Mouse (Mus musculus): ENCODE results near the gene Vsnl1. TPM values are rescaled to one million over a fixed set of nuclear protein-coding genes. Genes with fewer than 3 reads are reported as not detected.
A peak's percentile ranks its signal among the peaks of the same experiment; 100 is the strongest.

The Vsnl1 gene
- polyA plus RNA-seq, 1 experiment from 2014 or later: 120 TPM

- H3K4me2 ChIP-seq (replicated peaks): peak overlapping the region; percentile 87
- H3K9ac ChIP-seq: peak overlapping the region; percentile 63
- H3K4me1 ChIP-seq (replicated peaks; ENCODE audit: control insufficient read depth, insufficient read depth, low read length): peaks cover 13% of the 10 kb centered on the region
- H3K36me3 ChIP-seq (replicated peaks; ENCODE audit: control insufficient read depth, insufficient read depth): no peaks in the 10 kb centered on the region
- H3K9me3 ChIP-seq (ENCODE audit: control insufficient read depth, low read length): no peaks in the 10 kb centered on the region
- H3K4me3 ChIP-seq (replicated peaks; ENCODE audit: low read length): peak overlapping the region; percentile 48
- no peak for ATAC-seq (ENCODE audit: low FRiP score)
- peak overlapping the region; percentile 57; the same call in 1 of the 2 replicates for H3K27ac ChIP-seq
- H3K27me3 ChIP-seq (ENCODE audit: control insufficient read depth, insufficient read depth, low read length): 0 out of 2 replicates have a peak, but pooled peaks cover 10% of the 10 kb centered on the region
- 8% methylated on average over 15 of the region's 15 CpGs for WGBS
- DNase-seq (ENCODE audit: low spot score): peak; percentile 40
These were observed 979 bp downstream of the Vsnl1 start for GRCm38 (mm10) chr12:11435246-11436022.

- Histone ChIP-seq H3K4me1 (replicated peaks; ENCODE audit: control insufficient read depth, insufficient read depth, low read length) (peaks cover 13% of the 10 kb centered on the region), H3K4me2 (replicated peaks) (peak overlapping the region; percentile 87), H3K27me3 (ENCODE audit: control insufficient read depth, insufficient read depth, low read length) (0 out of 2 replicates have a peak, but pooled peaks cover 10% of the 10 kb centered on the region), H3K36me3 (replicated peaks; ENCODE audit: control insufficient read depth, insufficient read depth) (no peaks in the 10 kb centered on the region), H3K27ac (peak overlapping the region; percentile 11; the same call in 1 of the 2 replicates), H3K9me3 (ENCODE audit: control insufficient read depth, low read length) (no peaks in the 10 kb centered on the region), H3K9ac (peak overlapping the region; percentile 63; the same call in 1 of the 2 replicates), H3K4me3 (replicated peaks; ENCODE audit: low read length) (peak overlapping the region; percentile 48)
- DNase-seq (ENCODE audit: low spot score): no peak
- no peak for ATAC-seq (ENCODE audit: low FRiP score)
- WGBS: 70% methylated on average over 8 of the region's 8 CpGs
These were observed 2.0 kb downstream of the Vsnl1 start for GRCm38 (mm10) chr12:11434446-11434845.

GRCm38 (mm10) chr12:11433716-11434115 lies 2.7 kb downstream of the Vsnl1 start:
- peak overlapping the region; percentile 1; the same call in 1 of the 2 replicates for H3K4me2 ChIP-seq (replicated peaks)
- no peak for DNase-seq (ENCODE audit: low spot score)
- 43% methylated on average over 1 of the region's 1 CpGs for WGBS
- ATAC-seq (ENCODE audit: low FRiP score): no peak
- peaks cover 13% of the 10 kb centered on the region for H3K4me1 ChIP-seq (replicated peaks; ENCODE audit: control insufficient read depth, insufficient read depth, low read length)
- 0 out of 2 replicates have a peak, but pooled peaks cover 9% of the 10 kb centered on the region for H3K27me3 ChIP-seq (ENCODE audit: control insufficient read depth, insufficient read depth, low read length)
- H3K9ac ChIP-seq: no peak overlapping the region
- H3K9me3 ChIP-seq (ENCODE audit: control insufficient read depth, low read length): no peaks in the 10 kb centered on the region
- no peak overlapping the region for H3K4me3 ChIP-seq (replicated peaks; ENCODE audit: low read length)
- no peak overlapping the region for H3K27ac ChIP-seq
- H3K36me3 ChIP-seq (replicated peaks; ENCODE audit: control insufficient read depth, insufficient read depth): no peaks in the 10 kb centered on the region

GRCm38 (mm10) chr12:11433126-11433525 lies 3.3 kb downstream of the Vsnl1 start:
- Histone ChIP-seq H3K27me3 (ENCODE audit: control insufficient read depth, insufficient read depth, low read length) (0 out of 2 replicates have a peak, but pooled peaks cover 3% of the 10 kb centered on the region), H3K9ac (no peak overlapping the region), H3K36me3 (replicated peaks; ENCODE audit: control insufficient read depth, insufficient read depth) (no peaks in the 10 kb centered on the region), H3K4me1 (replicated peaks; ENCODE audit: control insufficient read depth, insufficient read depth, low read length) (peaks cover 13% of the 10 kb centered on the region), H3K4me3 (replicated peaks; ENCODE audit: low read length) (no peak overlapping the region), H3K27ac (no peak overlapping the region), H3K9me3 (ENCODE audit: control insufficient read depth, low read length) (no peaks in the 10 kb centered on the region), H3K4me2 (replicated peaks) (no peak overlapping the region)
- ATAC-seq (ENCODE audit: low FRiP score) (no peak), DNase-seq (ENCODE audit: low spot score) (no peak)
- 98% methylated on average over 1 of the region's 1 CpGs for WGBS

- Histone ChIP-seq H3K27me3 (ENCODE audit: control insufficient read depth, insufficient read depth, low read length) (no peaks in the 10 kb centered on the region), H3K9me3 (ENCODE audit: control insufficient read depth, low read length) (no peaks in the 10 kb centered on the region), H3K4me2 (replicated peaks) (no peak overlapping the region), H3K4me3 (replicated peaks; ENCODE audit: low read length) (no peak overlapping the region), H3K9ac (no peak overlapping the region), H3K27ac (no peak overlapping the region), H3K36me3 (replicated peaks; ENCODE audit: control insufficient read depth, insufficient read depth) (no peaks in the 10 kb centered on the region), H3K4me1 (replicated peaks; ENCODE audit: control insufficient read depth, insufficient read depth, low read length) (no peaks in the 10 kb centered on the region)
- WGBS: 72% methylated on average over 4 of the region's 4 CpGs
- no peak for ATAC-seq (ENCODE audit: low FRiP score)
- no peak for DNase-seq (ENCODE audit: low spot score)
These were observed 9.0 kb downstream of the Vsnl1 start for GRCm38 (mm10) chr12:11427396-11427795.

GRCm38 (mm10) chr12:11418112-11418511 lies 18.3 kb downstream of the Vsnl1 start:
- Histone ChIP-seq H3K9me3 (ENCODE audit: control insufficient read depth, low read length) (0 out of 2 replicates have a peak, but pooled peaks cover 3% of the 10 kb centered on the region), H3K27ac (no peak overlapping the region), H3K4me3 (replicated peaks; ENCODE audit: low read length) (no peak overlapping the region), H3K4me1 (replicated peaks; ENCODE audit: control insufficient read depth, insufficient read depth, low read length) (no peaks in the 10 kb centered on the region), H3K4me2 (replicated peaks) (no peak overlapping the region), H3K36me3 (replicated peaks; ENCODE audit: control insufficient read depth, insufficient read depth) (no peaks in the 10 kb centered on the region), H3K27me3 (ENCODE audit: control insufficient read depth, insufficient read depth, low read length) (no peaks in the 10 kb centered on the region), H3K9ac (no peak overlapping the region)
- ATAC-seq (ENCODE audit: low FRiP score) (no peak), DNase-seq (ENCODE audit: low spot score) (no peak)
- 82% methylated on average over 6 of the region's 6 CpGs for WGBS

GRCm38 (mm10) chr12:11407679-11408078 lies 28.7 kb downstream of the Vsnl1 start:
- Histone ChIP-seq H3K27ac (no peak overlapping the region), H3K4me3 (replicated peaks; ENCODE audit: low read length) (no peak overlapping the region), H3K9ac (no peak overlapping the region), H3K36me3 (replicated peaks; ENCODE audit: control insufficient read depth, insufficient read depth) (no peaks in the 10 kb centered on the region), H3K4me2 (replicated peaks) (no peak overlapping the region), H3K9me3 (ENCODE audit: control insufficient read depth, low read length) (no peaks in the 10 kb centered on the region), H3K4me1 (replicated peaks; ENCODE audit: control insufficient read depth, insufficient read depth, low read length) (no peaks in the 10 kb centered on the region), H3K27me3 (ENCODE audit: control insufficient read depth, insufficient read depth, low read length) (no peaks in the 10 kb centered on the region)
- ATAC-seq (ENCODE audit: low FRiP score) (no peak), DNase-seq (ENCODE audit: low spot score) (no peak)
- 90% methylated on average over 4 of the region's 4 CpGs for WGBS

- H3K27ac ChIP-seq: no peak overlapping the region
- WGBS: 95% methylated on average over 6 of the region's 6 CpGs
- no peak overlapping the region for H3K9ac ChIP-seq
These were observed 37.6 kb downstream of the Vsnl1 start for GRCm38 (mm10) chr12:11398791-11399190.

GRCm38 (mm10) chr12:11397029-11397428 lies 39.4 kb downstream of the Vsnl1 start:
- WGBS: 84% methylated on average over 5 of the region's 5 CpGs
- DNase-seq (ENCODE audit: low spot score) (no peak), ATAC-seq (ENCODE audit: low FRiP score) (no peak)
- no peak overlapping the region for H3K4me3 ChIP-seq (replicated peaks; ENCODE audit: low read length)
- no peaks in the 10 kb centered on the region for H3K9me3 ChIP-seq (ENCODE audit: control insufficient read depth, low read length)
- H3K4me1 ChIP-seq (replicated peaks; ENCODE audit: control insufficient read depth, insufficient read depth, low read length): no peaks in the 10 kb centered on the region
- H3K27me3 ChIP-seq (ENCODE audit: control insufficient read depth, insufficient read depth, low read length): no peaks in the 10 kb centered on the region
- H3K4me2 ChIP-seq (replicated peaks): no peak overlapping the region
- no peak overlapping the region for H3K9ac ChIP-seq
- H3K27ac ChIP-seq: no peak overlapping the region
- no peaks in the 10 kb centered on the region for H3K36me3 ChIP-seq (replicated peaks; ENCODE audit: control insufficient read depth, insufficient read depth)

More at GRCm38 (mm10) chr12:11398791-11399190, 37.6 kb downstream of the Vsnl1 start:
- Histone ChIP-seq H3K4me2 (replicated peaks) (no peak overlapping the region), H3K9me3 (ENCODE audit: control insufficient read depth, low read length) (no peaks in the 10 kb centered on the region), H3K36me3 (replicated peaks; ENCODE audit: control insufficient read depth, insufficient read depth) (no peaks in the 10 kb centered on the region), H3K27me3 (ENCODE audit: control insufficient read depth, insufficient read depth, low read length) (no peaks in the 10 kb centered on the region), H3K4me1 (replicated peaks; ENCODE audit: control insufficient read depth, insufficient read depth, low read length) (no peaks in the 10 kb centered on the region), H3K4me3 (replicated peaks; ENCODE audit: low read length) (no peak overlapping the region)
- no peak for ATAC-seq (ENCODE audit: low FRiP score)
- no peak for DNase-seq (ENCODE audit: low spot score)

Data from hindbrain, embryonic 14.5 days (tissue).